Mouse (Mus musculus) NIH3T3 (cell line): Measurements from ENCODE around the gene Nupr1.

Experiments used
- DNase-seq: peaks from one replicate; pipeline ENCODE4 v3.0.0-alpha.2; 2012; ENCODE audit warnings: low read depth

The Nupr1 gene

DNA sequence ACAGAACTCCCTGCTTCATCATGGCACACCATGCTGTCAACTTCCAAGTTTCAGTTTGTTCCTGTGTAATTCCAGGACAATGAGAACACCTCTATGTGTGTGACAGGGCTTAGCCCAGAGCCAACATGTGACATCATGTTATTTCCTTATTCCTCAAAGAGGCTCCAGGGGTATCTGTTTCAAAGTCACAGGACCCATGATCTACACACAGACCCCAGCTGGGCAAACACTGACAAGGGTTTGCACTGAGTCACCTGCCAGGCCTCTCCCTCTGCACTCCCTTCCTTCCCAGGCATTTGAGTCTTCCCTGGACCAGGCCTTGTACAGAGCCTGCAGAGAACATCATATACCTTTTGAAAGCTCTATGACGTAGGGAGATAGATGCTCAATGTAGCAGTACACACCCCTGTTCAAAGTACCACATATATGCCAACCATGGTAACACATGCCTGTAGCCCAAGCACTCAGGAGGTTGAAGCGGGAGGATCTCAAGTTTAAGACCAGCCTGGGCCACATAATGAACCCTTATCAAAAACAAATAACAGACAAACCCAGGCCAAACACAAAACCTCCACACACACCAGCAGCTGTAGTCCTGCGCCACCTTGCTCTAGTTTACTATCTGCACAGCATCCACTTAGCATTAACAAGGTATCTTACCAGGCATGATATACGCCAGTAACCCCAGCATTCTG, at the start of gene Nupr1:
Gene Nupr1 (minus strand): TSS at position 38 of the 695 bp plus-strand sequence.
- DNase-seq, result no peak

DNA sequence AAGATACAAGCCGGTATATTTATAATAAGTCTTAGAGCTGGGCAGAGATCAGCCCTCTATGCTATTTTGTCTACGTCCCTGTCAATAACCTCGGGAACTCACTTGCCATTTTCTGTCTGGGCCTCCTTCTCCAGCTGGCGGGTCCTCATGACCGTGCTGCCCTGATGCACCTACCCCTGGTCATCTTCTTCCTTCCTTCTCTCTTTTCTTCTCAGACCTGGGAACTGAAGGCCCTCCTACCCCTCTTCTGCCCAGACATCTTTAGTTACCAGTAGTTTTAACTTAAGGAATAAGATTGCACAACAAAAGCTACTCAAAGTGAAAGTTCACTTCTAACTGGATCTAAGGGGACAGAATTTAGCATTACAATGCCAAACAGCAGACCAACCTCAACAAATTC, 49.0 kb upstream of the Nupr1 start:
- DNase-seq, result no peak

DNA sequence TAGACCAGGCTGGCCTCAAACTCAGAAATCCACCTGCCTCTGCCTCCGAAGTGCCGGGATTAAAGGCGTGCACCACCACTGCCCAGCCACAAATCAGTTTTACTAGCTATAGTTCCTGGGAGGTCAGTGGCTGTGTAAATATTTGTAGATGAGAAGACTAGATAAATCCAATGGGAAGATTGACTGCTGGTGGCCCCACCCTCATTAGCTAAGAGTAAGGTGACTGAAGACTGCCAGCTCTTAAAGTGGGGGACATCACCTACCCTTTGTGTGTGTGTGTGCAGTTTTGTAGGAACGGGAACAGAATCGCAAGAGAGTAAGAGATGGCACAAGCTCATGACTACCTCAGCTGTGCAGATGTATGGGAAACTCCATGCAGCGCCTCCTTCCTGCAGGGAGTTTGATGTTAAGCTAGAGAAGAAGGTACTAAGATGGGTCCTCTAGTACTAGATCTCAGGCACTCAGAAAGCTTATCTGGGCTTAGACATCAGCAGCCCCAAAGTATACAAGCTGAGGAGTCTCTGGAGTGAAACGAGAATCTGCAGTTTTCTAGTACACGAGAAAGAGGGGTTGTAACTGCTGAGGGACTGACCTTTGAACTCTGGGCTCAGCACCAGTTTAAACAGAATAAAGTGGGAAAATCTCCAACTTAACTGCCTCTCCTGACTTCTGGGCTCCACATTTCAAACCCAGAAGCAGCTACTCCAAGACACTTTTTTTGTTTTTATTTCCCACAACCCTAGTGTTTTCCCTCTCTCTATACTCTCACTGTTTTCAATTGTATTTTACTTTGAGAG, 48.1 kb upstream of the Nupr1 start:
- no peak for DNase-seq

DNA sequence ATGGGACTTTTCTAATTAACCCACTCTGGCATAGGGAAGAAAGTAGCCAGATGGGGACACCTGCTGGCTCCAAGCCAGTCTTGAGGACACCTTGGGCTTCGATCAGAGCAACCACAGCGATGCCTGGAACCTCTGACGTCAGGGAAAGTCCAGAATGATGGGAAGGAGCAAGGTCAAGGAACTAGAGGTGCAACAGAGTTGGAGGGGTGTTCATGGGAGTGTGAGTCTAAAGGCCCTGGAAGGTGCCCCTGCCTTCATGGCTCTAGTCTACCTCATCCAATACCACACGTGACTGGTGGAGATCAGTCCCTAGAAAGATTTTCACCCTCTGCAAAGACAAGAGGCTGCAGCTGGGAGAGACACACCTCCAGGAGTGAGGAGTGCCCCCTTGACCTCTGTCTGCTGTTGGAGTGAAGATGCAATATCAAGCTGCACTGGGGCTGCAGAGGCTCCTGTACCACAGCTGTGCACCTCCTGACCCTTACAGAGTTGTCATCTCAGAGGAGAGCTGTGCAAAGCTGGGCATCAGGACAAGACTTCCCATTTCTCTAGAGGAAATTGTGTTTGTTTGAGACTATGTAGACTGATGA, 46.1 kb upstream of the Nupr1 start:
- DNase-seq, result no peak

DNA sequence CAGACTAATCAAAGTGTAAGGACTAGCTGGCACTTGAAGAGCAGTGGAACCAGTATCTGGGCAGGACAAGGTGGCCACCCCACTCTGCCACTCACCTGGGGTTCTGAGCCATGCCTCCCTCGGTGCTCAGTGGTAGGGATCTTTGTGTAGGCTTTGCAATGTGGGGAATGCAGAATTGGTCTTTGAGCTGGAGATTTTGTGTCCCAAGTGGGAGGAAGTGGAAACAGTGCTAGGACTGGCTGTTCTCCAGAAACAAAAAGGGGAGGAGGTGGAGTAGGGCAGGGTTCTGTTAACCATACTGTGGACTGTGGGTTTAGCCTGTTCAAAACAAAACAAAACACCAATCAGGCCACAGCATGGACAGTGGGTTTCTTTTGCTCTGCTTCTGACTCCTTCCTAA, 45.5 kb upstream of the Nupr1 start, which contains the start of gene Sult1a1:
Gene Sult1a1 (minus strand): TSS at position 226 of the 400 bp plus-strand sequence.
- DNase-seq, result no peak

DNA sequence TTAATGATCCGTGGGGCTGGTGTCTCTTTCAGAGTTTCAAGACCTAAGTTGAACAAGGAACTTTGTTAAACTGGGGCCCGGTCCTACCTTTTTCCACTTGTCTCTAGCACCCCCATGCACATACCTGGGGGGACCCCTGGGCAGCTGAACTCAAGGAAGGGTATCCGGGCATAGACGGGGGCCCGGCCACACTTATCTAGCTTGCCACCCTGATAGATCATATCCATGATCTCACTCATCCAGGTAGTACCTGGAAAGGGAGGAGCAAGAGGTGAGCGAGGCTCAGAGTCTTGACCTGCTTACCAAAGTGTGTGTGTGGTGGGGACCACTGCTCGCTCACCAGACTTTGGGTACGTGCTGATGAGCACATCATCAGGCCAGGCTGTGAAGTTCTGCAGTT, 44.4 kb upstream of the Nupr1 start:
- no peak for DNase-seq

DNA sequence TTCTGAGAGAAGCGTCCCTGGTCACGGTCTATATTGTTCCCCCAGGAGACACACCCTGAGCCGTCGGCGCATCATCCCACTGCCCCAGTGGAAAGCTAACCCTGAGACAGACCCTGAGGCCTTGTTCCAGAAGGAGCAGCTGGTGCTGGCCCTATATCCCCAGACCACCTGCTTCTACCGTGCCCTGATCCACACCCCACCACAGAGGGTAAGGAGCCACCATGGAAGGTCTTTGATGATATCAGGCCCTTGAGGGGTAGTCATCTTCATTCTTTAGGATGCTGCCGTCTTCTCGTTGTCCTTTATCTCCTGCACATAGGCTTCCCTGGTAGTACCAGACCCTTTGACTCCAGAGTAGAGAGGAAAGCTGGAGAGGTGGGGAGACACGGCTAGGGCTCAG, 41.5 kb upstream of the Nupr1 start:
- no peak for DNase-seq

DNA sequence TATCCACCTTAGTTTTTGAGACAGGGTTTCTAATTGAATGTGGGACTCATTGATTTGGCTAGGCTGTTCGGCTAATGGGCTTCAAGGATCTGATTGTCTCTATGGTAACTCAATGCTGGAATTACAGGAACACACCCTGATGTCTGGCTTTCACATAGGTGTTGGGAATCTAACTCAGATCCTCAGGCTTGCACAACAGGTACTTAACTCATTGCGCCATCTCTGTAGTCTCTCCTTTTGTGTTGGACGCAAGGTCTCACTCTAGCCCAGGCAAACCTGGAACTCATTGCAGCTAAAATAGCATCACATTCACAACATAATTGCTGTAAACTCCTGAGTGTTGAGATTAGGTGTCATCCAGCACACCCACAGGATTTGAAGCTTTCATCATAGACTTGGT, 39.5 kb upstream of the Nupr1 start:
- DNase-seq, result no peak

DNA sequence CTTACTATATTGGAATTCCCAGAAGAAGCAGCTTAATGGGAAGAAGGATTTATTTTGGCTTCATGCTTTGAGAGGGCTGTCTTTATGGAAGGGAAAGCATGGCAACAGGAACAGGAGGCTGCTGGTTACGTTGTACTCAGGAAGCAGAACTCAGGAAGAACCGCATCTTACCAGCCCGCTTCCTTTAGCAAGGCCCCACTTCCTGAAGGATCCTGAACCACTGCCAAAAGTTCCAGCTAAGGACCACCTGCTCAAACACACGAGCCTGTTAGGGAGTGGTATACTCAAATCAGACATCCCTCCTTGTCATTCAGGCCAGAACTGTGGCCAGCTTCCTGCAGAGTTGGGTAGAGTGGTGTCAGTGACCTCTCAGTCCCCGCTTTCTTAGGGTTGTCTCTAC, 37.8 kb upstream of the Nupr1 start:
- DNase-seq, result no peak

DNA sequence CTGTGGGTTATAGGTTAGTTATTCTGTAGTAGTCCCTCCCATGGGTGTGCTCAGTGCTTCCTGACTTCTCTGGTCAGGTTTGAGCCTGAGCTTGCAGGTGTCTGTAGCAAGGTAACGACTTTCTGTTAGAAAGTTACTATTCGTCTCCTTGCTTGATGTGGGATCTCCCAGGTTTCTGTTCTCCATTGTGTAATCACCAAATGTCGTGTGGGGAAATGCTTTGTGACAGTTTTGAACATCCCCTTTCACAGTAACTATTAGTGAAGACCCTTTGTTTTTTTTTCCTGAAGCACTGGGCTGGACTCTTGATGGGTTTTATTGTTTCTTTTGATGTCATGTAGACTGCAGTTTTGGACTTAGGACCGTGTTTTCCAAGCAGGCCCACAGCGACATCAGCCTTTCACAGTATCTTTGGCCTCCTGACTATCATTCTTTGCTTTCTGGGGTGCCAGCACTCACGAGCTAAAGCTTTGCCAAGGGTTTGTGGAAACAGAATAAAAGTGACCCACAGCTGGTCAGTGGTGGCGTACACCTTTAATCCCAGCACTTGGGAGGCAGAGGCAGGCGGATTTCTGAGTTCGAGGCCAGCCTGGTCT, 36.9 kb upstream of the Nupr1 start:
- DNase-seq, result no peak

DNA sequence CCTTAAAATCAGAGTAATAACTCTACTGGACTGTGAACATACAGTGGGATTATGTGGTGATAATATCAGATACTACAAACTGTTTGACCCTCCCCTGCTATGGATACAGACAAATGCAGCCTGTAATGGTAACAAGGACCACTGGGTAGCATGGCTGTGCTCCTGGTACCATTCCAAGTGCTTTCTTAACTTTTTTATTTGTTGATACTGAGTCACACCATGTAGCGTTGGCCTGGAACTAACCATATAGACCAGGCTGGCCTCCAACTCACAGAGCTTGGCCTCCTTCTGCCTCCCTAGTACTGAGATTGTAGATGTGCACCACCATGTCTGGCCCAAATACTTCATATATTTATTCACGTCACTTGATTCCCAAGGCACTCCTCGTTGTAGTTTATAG, 34.6 kb upstream of the Nupr1 start:
- peak; percentile 32 for DNase-seq

DNA sequence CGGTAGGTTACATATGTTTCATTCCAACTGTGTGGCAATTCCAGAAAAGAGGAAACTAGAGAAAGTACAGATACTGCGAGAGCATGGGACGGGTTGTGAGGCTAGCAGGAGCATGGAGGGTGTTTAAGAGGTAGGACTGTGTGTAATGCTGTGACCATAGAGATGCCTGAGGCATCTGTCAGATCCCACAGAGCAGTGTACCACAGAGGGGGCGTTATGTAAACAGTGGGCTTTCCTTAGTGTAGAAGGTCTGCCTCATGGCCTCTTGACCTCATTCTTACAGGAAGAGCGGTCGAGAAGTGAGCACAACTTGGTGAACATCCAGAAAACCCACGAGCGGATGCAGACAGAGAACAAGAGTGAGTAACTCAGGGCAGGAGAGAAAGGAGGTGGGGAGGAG, 33.0 kb upstream of the Nupr1 start:
- peak; percentile 30 for DNase-seq

DNA sequence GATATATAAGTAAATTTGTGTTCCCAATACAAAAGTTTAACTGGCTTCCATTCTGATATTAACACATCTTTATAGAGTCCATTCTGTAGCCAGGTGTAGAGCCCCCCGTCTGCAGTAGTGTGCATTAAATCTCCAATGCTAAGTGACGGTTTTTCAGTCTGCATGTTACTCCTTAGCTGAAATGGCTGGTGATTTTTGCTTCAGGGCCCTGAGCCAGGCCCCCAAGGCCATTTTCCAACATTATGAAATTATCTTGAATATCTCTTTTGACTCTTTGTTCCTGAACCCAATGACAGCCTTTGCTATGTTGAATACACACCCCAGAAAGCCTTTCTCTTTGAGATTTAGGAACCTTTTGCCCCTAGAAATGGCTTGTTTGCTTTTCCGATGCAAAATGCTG, 29.1 kb upstream of the Nupr1 start:
- no peak for DNase-seq

DNA sequence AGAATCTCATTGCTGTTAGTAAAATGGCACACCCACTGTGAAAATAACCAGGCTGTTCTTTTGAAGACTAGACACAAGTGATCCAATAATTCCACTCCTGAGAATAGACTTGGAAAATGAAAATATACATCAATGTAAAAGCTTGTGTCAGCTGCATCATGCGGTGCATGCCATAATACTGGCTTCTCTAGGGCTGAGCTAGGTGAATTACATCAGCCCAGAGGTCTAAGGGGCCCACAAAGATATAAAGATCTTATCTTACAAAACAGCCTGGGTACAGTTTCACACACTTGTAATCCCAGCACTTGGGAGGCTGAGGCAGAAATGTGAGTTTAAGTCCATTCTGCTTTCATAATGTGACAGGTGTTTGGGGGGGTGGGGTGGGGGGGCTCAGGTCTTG, 26.9 kb upstream of the Nupr1 start:
- no peak for DNase-seq

DNA sequence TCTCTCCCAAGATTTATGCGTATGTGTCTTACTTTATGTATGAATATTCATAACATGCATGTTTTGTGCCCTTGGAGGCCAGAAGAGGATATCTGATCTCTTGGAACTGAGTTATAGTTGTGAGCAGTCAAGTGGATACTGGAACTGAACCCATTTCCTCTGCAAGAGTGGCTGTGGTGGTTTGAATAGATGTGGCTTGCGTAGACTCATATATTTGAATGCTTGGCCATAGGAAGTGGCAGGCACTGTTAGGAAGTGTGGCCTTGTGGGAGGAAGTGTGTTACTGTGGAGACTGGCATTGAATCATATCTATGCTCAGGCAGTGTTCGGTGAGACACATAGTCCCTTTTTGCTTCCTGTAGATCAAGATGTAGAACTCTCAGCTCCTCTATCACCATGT, 25.0 kb upstream of the Nupr1 start:
- DNase-seq, result no peak

DNA sequence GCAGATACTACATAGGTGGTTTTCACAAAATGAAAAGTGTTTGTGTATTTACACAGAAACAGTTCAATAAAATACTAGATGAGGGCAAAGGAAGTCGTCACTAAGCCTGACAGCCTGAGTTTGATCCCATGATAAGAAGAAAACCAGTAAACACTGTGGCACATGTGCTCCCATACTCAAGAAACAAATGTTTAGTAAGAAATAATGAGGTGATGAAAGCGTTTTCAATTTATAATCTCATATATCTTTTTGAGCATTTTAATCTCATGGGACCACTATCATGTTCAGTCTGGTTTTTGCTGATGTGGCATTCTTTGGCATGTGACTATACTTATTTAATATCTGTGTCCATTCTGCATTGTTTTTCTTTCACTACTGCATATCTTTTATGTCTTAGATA, 23.3 kb upstream of the Nupr1 start:
- DNase-seq, result no peak

DNA sequence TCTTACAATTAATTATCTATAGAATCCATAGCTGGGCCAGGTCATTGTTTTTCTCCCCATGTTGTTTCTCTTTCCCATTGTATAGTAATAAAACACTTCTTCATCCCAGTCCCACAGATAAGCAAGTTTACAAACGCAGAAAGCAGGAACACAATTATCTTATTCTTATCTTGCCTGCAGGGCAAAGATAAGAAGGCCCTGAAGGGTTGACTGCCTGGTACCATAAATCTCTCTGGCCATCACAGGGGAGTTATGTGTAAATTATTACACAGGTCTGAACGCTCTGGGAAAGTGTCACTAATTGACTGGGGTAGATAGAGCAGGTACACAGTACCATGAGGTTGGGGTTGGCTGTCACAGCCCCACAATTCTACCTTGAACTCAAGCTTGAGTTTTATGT, 20.2 kb upstream of the Nupr1 start:
- DNase-seq, result no peak

DNA sequence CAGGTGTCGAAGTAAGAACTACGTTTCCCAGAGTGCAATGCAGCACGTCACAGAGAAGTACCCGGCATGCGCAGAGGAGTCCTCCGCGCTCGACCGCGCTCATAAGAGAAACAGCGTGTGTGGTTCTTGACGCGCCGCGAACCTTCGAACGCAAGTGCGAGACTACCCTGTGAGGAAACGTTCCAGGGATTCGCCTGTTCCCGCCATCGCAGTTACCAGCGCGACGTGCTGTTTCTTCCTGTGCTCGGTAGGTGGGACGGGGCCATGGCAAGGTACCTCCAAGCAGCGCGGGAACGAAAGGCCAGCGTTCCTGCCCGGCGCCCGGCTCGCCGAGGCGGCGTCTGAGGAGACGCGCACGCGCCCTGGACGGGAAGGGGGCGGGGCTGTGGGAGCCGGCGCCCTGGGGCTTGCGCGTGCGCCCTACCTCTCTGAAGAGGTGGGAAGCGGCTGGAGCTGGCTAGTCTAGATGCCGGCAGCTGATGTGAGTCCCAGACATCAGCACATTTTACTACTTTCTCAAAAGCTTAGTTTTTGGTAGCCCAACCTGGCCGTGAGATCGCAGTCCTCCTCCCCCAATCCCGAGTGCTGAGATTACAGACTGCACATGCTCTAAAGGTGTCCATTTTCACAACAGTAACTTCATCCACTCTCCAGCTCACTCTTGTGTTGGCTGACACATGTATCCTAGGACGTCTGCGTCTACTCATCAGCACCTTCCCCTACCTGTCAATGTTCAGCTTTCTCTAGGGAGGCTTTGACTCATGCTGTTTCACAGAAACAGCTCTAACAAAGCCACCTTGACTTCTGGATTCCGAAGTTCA, 18.8 kb upstream of the Nupr1 start, which contains the start of gene Sgf29:
Gene Sgf29 (plus strand): TSS at position 79 of the 821 bp plus-strand sequence.
- peak; percentile 93 for DNase-seq

DNA sequence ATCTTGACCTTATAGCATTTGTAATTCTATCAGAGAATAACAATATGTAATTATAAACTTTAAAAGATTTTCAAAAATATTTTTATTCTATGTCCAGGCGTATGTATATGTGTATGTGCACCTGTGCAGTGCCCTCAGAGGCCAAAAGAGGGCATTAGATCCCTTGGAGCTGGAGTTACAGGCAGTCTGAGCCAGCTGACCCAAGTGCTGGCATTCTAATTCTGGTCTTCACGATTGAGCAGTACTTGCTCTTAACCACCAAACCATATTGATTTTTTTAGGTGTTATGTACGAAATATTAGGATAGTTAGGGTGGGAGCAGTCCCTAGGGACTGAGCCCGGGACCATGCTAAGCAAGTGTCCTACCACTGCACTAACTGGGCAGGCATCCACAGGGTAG, 17.8 kb upstream of the Nupr1 start:
- DNase-seq, result no peak

DNA sequence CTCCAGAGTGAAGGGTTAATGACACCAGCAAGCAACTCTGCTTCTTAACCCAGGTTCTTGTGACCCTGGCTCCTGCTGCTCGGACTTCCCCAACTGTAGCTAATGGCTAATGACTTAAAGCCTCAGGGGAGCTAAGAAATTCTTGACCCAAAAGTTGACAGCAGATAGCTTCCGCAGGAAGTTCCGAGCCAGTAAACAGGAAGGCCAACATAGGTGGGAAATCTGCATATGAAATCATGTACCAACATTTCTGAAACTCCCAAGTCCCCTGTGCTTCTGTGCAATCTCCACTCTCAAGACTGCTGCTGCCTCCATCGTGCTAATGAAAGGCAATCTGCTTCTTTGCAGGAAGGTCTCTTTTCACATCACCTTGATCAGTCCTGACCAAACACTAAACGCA, 15.0 kb upstream of the Nupr1 start:
- no peak for DNase-seq

DNA sequence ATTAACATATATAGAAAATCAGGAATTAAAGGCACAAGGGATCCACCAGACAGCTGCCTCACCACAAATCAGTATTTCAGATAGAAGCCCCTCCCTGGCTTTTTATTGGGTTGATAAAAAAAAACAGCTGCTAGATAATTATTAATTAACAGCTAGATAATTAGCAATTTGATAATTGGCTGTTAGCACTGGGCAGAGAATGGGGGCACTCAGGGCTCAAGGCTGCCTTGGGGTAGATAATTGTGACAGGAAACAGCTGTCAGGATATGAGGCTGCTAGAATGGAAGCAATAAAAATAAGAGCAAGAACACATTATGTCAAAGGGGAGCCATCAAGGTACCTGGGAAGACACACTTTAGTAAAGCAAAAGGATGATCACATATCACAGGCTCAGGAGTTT, 14.3 kb upstream of the Nupr1 start:
- no peak for DNase-seq

DNA sequence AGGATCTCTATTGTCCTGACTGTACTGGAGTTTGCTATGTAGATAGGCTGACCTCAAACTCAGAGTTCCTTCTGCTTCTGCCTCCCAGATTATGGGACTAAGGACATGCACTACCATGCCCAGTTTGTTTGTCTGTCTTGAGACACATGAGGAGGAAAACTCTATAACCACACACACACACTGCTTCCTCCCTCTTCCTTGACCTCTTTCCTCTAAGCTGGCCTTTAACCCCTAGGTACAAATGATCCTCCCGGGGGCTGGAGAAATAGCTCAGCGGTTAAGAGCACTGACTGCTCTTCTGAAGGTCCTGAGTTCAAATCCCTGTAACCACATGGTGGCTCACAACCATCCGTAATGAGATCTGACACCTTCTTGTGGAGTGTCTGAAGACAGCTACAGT, 13.7 kb upstream of the Nupr1 start:
- DNase-seq, result no peak
